Mouse (Mus musculus) small intestine, adult 2 months (tissue): Measurements from ENCODE around the gene Slc10a1.

Source experiments
- CTCF ChIP-seq: fragments of 200-500 bp; IDR thresholded peaks from 2 replicates; pipeline ENCODE4 v1.5.1; 2012; ENCODE audit warnings: low read depth, mild to moderate bottlenecking, control low read depth, inconsistent platforms, low read length, moderate library complexity, mixed read lengths; ENCODE audit not compliant: insufficient replicate concordance, insufficient read length; ENCODE audit errors: extremely low read depth
- POLR2A ChIP-seq: fragments of 200-500 bp; IDR thresholded peaks from 2 replicates; pipeline ENCODE4 v1.6.1; 2012; ENCODE audit warnings: low read depth, mild to moderate bottlenecking, control low read depth, inconsistent platforms, low read length, moderate library complexity

- TF ChIP-seq CTCF (no peak), POLR2A (no peak)
Observed at GRCm38 (mm10) chr12:80952526-80952925, 16.0 kb downstream of the Slc10a1 start.
